Mouse (Mus musculus) stomach, embryonic 14.5 days (tissue): Measurements from ENCODE around the gene Lin52. TPM values are rescaled to one million over a fixed set of nuclear protein-coding genes. Genes with fewer than 3 reads are reported as not detected.
A peak's percentile ranks its signal among the peaks of the same experiment; 100 is the strongest.

Source experiments
- ATAC-seq: fragments of 200-750 bp; cut with Nextera tagmentation; 2 replicates; pipeline ENCODE4 v1.8.0; 2017; ENCODE audit warnings: low read depth, moderate TSS enrichment; ENCODE audit not compliant: insufficient number of reproducible peaks, insufficient read depth, low FRiP score
- H3K27ac ChIP-seq: fragments of 300-500 bp; sonication (generic); 2 replicates; pipeline ENCODE4 v1.5.1; 2014; ENCODE audit warnings: mild to moderate bottlenecking, low read length, moderate library complexity, mixed read lengths
- H3K27me3 ChIP-seq: fragments of 300-500 bp; sonication (generic); 2 replicates; pipeline ENCODE4 v1.6.1; 2014; ENCODE audit warnings: low read length, control low read depth, mixed read lengths; ENCODE audit not compliant: control insufficient read depth, insufficient read depth
- H3K36me3 ChIP-seq: fragments of 300-500 bp; sonication (generic); 2 replicates; pipeline ENCODE4 v1.6.1; 2014; ENCODE audit warnings: mild to moderate bottlenecking, control low read depth, low read length, moderate library complexity, mixed read lengths; ENCODE audit not compliant: control insufficient read depth, insufficient read depth
- H3K4me1 ChIP-seq: fragments of 300-500 bp; sonication (generic); 2 replicates; pipeline ENCODE4 v1.6.1; 2014; ENCODE audit warnings: low read length, control low read depth, mixed read lengths; ENCODE audit not compliant: control insufficient read depth, insufficient read depth
- H3K4me2 ChIP-seq: fragments of 300-500 bp; sonication (generic); replicated peaks from 2 replicates; pipeline ENCODE4 v1.6.1; 2014; ENCODE audit warnings: low read depth, low read length, control low read depth
- H3K4me3 ChIP-seq: fragments of 300-500 bp; sonication (generic); 2 replicates; pipeline ENCODE4 v1.5.1; 2014; ENCODE audit warnings: low read depth, low read length, control low read depth
- H3K9ac ChIP-seq: fragments of 300-500 bp; sonication (generic); replicated peaks from 2 replicates; pipeline ENCODE4 v1.6.1; 2014; ENCODE audit warnings: low read depth, mild to moderate bottlenecking, control low read depth, low read length, moderate library complexity, mixed read lengths
- H3K9me3 ChIP-seq: fragments of 300-500 bp; sonication (generic); 2 replicates; pipeline ENCODE4 v1.6.1; 2016; ENCODE audit warnings: low read depth, low read length, control low read depth; ENCODE audit not compliant: control insufficient read depth
- WGBS: fragments of 180-500 bp; shearing (Covaris S2); extraction: QIAGEN DNeasy Blood & Tissue Kit; methylation state at CpG from one replicate; pipeline ENCODE4 v1.1.7; 2014; 5-methylcytosine and 5-hydroxymethylcytosine counted together
- polyA plus RNA-seq: library from polyadenylated mRNA; unstranded; fragments of >200 nt; fragmentation: Nextera tagmentation; extraction: Ambion mirVana; gene quantifications from 2 replicates; pipeline ENCODE4 v1.2.1, GENCODE M21; 2014

Gene Lin52
- polyA plus RNA-seq = 20.4 and 23.0 TPM in 2 replicates

DNA sequence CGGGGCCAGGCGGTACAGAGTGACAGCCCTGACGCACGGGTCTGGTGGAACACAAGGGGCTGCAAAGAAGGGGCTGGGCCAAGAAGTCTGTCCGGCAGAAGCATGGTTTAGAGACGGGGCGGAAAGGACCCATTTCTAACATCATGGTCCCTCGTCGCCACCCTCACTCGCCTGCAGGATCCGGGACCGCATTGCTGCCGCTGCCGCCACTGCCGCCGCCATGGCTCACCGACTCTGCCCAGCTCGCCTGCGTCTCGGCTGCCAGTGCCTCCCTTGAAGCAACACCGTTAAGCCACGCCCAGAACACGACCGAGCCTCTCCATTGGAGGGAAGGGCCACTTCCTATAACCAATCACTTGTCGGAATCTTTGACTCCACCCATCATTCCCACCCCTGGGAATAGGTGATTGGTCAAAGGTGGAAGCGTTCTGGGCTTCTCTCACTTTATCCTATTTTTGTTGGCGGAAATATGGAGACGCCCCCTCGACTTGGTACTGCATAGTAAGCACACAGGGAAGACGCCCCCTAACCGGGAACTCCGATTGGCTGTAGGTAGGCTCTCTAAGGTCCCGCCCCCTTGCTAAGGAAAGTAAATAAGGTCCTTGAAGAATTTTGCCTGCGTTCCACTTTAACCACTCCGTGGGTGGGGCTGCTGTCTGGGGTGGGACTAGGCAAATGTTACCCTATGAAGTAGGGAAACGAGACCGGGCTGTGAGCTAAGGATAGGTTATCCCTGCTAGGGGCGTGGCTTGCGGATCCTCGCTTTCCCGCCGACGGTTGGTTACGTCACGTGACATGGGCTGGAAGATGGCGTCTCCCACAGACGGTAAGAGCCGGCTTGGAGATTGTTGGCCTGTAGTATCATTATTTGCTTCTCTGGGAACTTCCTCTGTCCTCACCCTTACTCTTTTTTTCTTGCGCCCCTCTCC, at the start of gene Lin52, which contains the start of gene Aldh6a1:
Gene Lin52 (plus strand): TSS at position 705 of the 929 bp plus-strand sequence.
Gene Aldh6a1 (minus strand): TSS at position 287 of the 929 bp plus-strand sequence.
- under 1% methylated on average over 49 of the region's 49 CpGs for WGBS
- Histone ChIP-seq H3K4me3 (peak within 1 kb of the TSS; percentile 60), H3K36me3 (no peaks in the 10 kb centered on the region), H3K9me3 (no peaks in the 10 kb centered on the region), H3K9ac (peak within 1 kb of the TSS; percentile 28), H3K4me1 (peaks cover 8% of the 10 kb centered on the region; the same call in 1 of the 2 replicates), H3K4me2 (peak within 1 kb of the TSS; percentile 93), H3K27ac (0 out of 2 replicates have a peak within 1 kb of the TSS, but pooled peaks have one; percentile 1), H3K27me3 (no peaks in the 10 kb centered on the region)
- peak; percentile 99 for ATAC-seq

DNA sequence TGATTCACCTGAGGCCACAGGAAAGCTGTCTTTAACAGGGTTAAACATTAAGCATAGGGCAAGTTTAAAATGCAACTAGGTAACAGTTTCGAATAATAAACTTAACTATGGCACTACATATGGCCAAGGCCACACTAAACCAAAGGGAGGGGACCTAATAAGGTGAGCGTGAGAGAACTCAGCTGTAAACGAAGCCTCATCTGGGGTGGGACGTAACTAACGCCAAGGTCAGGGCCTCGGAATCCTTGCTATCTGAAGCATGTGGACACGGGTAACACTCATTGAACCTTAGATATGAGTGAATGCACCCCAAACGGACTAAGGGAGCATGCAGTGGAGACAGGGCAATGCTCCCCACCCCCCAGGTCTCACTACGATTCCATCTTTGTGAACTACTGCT, 48.3 kb upstream of the Lin52 start:
- no peak overlapping the region for H3K4me3 ChIP-seq
- no peaks in the 10 kb centered on the region for H3K27me3 ChIP-seq
- WGBS = 63% methylated on average over 9 of the region's 9 CpGs
- H3K4me1 ChIP-seq = peaks cover 3% of the 10 kb centered on the region; the same call in 1 of the 2 replicates
- H3K27ac ChIP-seq = no peak overlapping the region
- no peak for ATAC-seq
- H3K9ac ChIP-seq = no peak overlapping the region
- no peak overlapping the region for H3K4me2 ChIP-seq
- no peaks in the 10 kb centered on the region for H3K9me3 ChIP-seq
- no peaks in the 10 kb centered on the region for H3K36me3 ChIP-seq

DNA sequence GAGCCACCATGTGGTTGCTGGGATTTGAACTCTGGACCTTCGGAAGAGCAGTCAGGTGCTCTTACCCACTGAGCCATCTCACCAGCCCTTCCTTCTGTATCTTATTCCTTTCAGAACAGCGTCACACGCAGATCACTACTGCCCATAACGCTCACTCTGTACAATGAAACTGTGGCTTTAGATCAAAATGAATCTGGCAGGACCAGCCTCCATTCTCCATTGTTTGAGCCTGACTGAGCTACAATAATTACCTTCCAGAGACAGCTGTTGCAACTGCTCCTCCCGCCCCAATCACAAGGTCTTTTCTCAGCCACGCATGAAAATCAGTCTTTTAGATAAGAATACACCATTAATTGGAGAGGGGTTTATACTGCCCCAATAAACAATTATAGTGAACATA, 46.7 kb upstream of the Lin52 start:
- no peak overlapping the region for H3K4me3 ChIP-seq
- H3K36me3 ChIP-seq = no peaks in the 10 kb centered on the region
- H3K9ac ChIP-seq = no peak overlapping the region
- WGBS = 83% methylated on average over 6 of the region's 6 CpGs
- H3K27ac ChIP-seq = no peak overlapping the region
- no peaks in the 10 kb centered on the region for H3K27me3 ChIP-seq
- H3K4me1 ChIP-seq = peaks cover 8% of the 10 kb centered on the region; the same call in 1 of the 2 replicates
- H3K4me2 ChIP-seq = no peak overlapping the region
- H3K9me3 ChIP-seq = no peaks in the 10 kb centered on the region
- ATAC-seq = no peak

DNA sequence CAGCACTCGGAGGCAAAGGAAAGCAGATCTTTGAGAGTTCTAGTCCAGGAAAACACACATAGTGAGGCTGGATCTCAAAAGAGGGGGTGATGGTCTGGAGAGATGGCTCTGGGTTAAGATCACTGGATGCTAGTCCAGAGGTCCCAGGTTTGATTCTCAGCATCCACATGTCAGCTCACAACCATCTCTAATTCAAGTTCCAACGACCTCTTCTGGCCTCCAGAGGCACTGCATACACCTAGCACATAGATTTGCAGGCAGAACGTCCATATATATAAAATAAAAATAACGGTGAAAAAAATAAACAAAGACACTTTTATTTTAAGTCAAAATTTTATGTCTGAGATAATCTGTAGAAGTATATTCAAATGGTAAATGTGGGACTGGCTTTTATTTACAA, 44.0 kb upstream of the Lin52 start:
- peaks cover 8% of the 10 kb centered on the region; the same call in 1 of the 2 replicates for H3K4me1 ChIP-seq
- ATAC-seq = no peak
- H3K9ac ChIP-seq = no peak overlapping the region
- H3K27me3 ChIP-seq = no peaks in the 10 kb centered on the region
- no peaks in the 10 kb centered on the region for H3K36me3 ChIP-seq
- H3K9me3 ChIP-seq = no peaks in the 10 kb centered on the region
- no peak overlapping the region for H3K27ac ChIP-seq
- H3K4me2 ChIP-seq = no peak overlapping the region
- WGBS = 62% methylated on average over 4 of the region's 4 CpGs
- no peak overlapping the region for H3K4me3 ChIP-seq

DNA sequence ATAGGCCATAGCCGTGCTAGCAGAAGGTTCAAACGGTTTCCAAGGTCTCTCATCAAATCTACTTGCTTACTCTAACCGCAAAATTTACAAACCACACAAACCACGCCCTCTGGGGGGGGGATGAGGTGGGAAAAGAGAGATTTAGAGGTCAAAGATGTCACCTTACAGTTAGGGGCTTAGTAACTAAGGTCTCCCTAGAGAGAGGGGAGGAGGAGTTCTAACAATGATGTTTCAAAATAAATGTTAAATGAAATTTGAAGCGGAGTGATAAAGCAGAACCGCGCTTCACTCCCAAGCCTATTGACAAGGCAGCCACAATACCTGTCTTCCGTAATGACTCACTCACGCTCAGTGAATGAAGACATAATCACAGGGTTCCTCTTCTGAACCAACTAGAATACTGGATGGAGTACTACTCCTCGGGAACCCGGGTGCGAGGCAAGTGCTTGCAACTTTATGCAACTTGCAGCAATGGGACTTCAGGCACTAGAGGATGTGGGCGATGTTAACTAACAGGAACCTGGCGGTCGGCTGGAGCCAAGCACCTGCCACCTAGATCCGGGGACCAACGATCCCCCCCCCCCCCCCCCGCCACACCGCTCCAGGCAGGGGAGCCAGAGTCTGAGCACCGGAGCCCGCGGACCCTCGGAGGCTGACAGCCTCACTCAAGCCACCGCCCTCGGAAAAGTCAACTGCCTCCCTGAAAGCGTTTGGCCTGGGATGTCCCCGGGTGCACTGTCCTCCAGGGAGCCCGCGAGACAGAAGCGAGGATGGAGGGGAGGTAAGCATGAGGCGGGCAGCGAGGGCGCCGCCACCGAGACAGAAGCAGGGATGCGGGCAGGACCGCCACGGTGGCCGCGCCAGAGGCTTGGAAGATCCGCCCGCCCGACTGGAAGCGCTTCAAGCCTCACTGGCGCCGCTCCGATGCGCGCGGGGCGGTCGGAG, 43.1 kb upstream of the Lin52 start:
- H3K27ac ChIP-seq = peak overlapping the region; percentile 77
- peak; percentile 75 for ATAC-seq
- no peaks in the 10 kb centered on the region for H3K36me3 ChIP-seq
- H3K4me3 ChIP-seq = peak overlapping the region; percentile 60
- H3K4me2 ChIP-seq = peak overlapping the region; percentile 94
- WGBS = 2% methylated on average over 42 of the region's 52 CpGs
- no peaks in the 10 kb centered on the region for H3K27me3 ChIP-seq
- peaks cover 8% of the 10 kb centered on the region; the same call in 1 of the 2 replicates for H3K4me1 ChIP-seq
- H3K9ac ChIP-seq = peak overlapping the region; percentile 60
- H3K9me3 ChIP-seq = no peaks in the 10 kb centered on the region

DNA sequence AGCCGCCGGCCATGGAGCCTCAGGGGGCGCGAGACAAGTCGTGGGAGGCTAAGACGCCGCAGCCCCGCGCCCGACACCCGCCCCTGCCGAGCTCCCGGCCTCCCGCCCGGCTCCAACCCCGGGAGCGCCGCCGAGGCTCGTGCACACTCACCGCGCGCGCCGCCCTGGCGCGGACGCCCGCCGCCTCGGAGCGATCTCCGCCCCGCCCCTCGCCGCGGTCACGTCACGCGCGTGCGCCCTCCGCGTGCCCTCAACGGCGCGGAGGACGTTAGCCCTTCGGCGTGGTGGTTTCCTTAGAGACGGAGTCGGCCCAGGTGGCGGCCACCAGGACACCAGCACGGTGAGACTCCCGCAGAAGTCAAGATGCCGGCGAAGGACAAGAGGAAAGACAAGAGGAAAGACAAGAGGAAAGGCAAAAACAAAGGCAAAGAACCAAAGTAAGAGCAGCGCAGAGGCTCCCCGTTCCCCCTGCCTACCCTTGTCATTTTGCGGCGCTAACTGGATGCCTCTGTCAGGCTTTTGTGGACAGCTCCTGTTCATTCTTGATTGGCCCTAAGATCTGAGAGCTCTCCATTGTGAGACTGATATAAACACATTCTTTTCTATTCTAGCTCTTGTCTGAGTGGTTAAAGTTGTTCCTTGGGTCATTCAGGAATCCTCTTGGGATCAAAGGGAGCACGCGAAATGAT, 42.3 kb upstream of the Lin52 start, which contains the start of the genes Entpd5 and Bbof1:
Gene Entpd5 (minus strand): TSS at position 211 of the 689 bp plus-strand sequence.
Gene Bbof1 (plus strand): TSS at position 253 of the 689 bp plus-strand sequence.
- Histone ChIP-seq H3K4me3 (peak within 1 kb of the TSS; percentile 60), H3K4me1 (peaks cover 8% of the 10 kb centered on the region; the same call in 1 of the 2 replicates), H3K4me2 (peak within 1 kb of the TSS; percentile 94), H3K9me3 (no peaks in the 10 kb centered on the region), H3K27ac (peak within 1 kb of the TSS; percentile 77), H3K36me3 (no peaks in the 10 kb centered on the region), H3K27me3 (no peaks in the 10 kb centered on the region), H3K9ac (peak within 1 kb of the TSS; percentile 60)
- 2% methylated on average over 63 of the region's 63 CpGs for WGBS
- peak; percentile 91 for ATAC-seq

DNA sequence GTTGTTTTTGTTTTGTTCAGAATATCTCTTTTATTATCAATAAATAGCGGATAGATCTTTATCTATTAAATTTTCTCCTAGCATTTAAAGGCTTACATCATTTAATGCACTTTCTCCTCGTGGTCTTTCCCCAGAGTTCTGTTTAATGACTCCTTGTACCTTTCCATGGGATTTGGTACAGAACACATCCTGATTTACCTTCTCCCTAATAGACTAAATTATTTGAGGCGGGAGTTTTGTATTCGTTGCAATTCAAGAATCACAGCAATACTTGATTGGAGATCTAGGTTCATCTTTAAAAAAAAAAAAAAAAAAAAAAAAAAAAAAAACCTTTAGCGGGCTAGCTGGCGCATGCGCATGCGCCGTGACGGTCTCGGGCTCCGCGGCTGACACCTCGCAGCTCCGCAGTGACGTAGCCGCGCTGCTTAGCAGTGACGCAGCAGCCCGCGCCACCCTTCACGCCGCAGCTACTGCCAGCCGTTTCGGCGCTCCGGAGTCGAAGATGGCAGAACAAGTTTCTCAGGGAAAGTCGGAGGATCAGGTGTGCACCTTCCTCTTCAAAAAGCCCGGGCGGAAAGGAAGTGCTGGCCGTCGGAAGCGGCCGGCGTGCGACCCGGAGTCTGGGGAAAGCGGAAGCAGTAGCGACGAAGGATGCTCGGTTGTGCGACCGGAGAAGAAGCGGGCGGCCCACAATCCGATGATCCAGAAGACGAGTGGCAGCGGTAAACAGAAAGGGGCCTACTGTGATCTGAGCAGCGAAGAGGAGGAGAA, 34.2 kb upstream of the Lin52 start, which contains the start of gene Rnf113a2:
Gene Rnf113a2 (plus strand): TSS at position 363 of the 771 bp plus-strand sequence.
- whole genome bisulfite sequencing = 3% methylated on average over 50 of the region's 50 CpGs
- peak within 1 kb of the TSS; percentile 39 for H3K9ac ChIP-seq
- H3K9me3 ChIP-seq = no peaks in the 10 kb centered on the region; the same call in 1 of the 2 replicates
- H3K27me3 ChIP-seq = no peaks in the 10 kb centered on the region
- H3K4me2 ChIP-seq = peak within 1 kb of the TSS; percentile 82
- ATAC-seq = peak; percentile 91; the same call in 1 of the 2 replicates
- H3K4me1 ChIP-seq = 0 out of 2 replicates have a peak, but pooled peaks cover 4% of the 10 kb centered on the region
- H3K4me3 ChIP-seq = peak within 1 kb of the TSS; percentile 44
- H3K36me3 ChIP-seq = no peaks in the 10 kb centered on the region
- H3K27ac ChIP-seq = peak within 1 kb of the TSS; percentile 35; the same call in 1 of the 2 replicates
